Mouse (Mus musculus): ENCODE results near the gene Vav3.

GRCm38 (mm10) chr3:109499861-109500456 lies 159.5 kb downstream of the Vav3 start:
- no peak for TF ChIP-seq CTCF (IDR thresholded peaks at IDR 0.05; ENCODE audit: low read depth, low read length)
- TF ChIP-seq POLR2A (IDR thresholded peaks at IDR 0.05; ENCODE audit: insufficient read depth, low read length), result no peak
